Mouse (Mus musculus) limb, embryonic 14.5 days (tissue): ENCODE results near the gene Prpf4. TPM values are rescaled to one million over a fixed set of nuclear protein-coding genes. Genes with fewer than 3 reads are reported as not detected.
A peak's percentile ranks its signal among the peaks of the same experiment; 100 is the strongest.

Source experiments
- ATAC-seq: fragments of 200-750 bp; cut with Nextera tagmentation; 2 replicates; pipeline ENCODE4 v1.8.0; 2017; ENCODE audit warnings: low read depth, moderate number of reproducible peaks, moderate TSS enrichment; ENCODE audit not compliant: low FRiP score
- DNase-seq: peaks from one replicate; pipeline ENCODE4 v3.0.0-alpha.2; 2015; ENCODE audit warnings: low spot score
- H3K27ac ChIP-seq: fragments of 300-500 bp; sonication (generic); replicated peaks from 2 replicates; pipeline ENCODE4 v1.5.1; 2014; ENCODE audit warnings: low read depth, mild to moderate bottlenecking, low read length, moderate library complexity, mixed read lengths
- H3K27me3 ChIP-seq: fragments of 300-500 bp; sonication (generic); 2 replicates; pipeline ENCODE4 v1.6.1; 2014; ENCODE audit warnings: low read length, mixed read lengths; ENCODE audit not compliant: control insufficient read depth, insufficient read depth
- H3K36me3 ChIP-seq: fragments of 300-500 bp; sonication (generic); 2 replicates; pipeline ENCODE4 v1.6.1; 2014; ENCODE audit warnings: mild to moderate bottlenecking, low read length, moderate library complexity, mixed read lengths; ENCODE audit not compliant: control insufficient read depth, insufficient read depth
- H3K4me1 ChIP-seq: fragments of 300-500 bp; sonication (generic); 2 replicates; pipeline ENCODE4 v1.6.1; 2014; ENCODE audit warnings: antibody characterized with exemption, low read length, mixed read lengths; ENCODE audit not compliant: control insufficient read depth, insufficient read depth
- H3K4me2 ChIP-seq: fragments of 300-500 bp; sonication (generic); replicated peaks from 2 replicates; pipeline ENCODE4 v1.6.1; 2014; ENCODE audit warnings: low read depth, mild to moderate bottlenecking, low read length, moderate library complexity; ENCODE audit not compliant: severe bottlenecking
- H3K4me3 ChIP-seq: fragments of 300-500 bp; sonication (generic); replicated peaks from 2 replicates; pipeline ENCODE4 v1.5.1; 2014; ENCODE audit warnings: low read length
- H3K9ac ChIP-seq: fragments of 300-500 bp; sonication (generic); 2 replicates; pipeline ENCODE4 v1.6.1; 2014; ENCODE audit warnings: mild to moderate bottlenecking, low read depth, low read length, moderate library complexity; ENCODE audit not compliant: severe bottlenecking
- H3K9me3 ChIP-seq: fragments of 300-500 bp; sonication (generic); 2 replicates; pipeline ENCODE4 v1.6.1; 2016; ENCODE audit warnings: low read length; ENCODE audit not compliant: control insufficient read depth
- POLR2A ChIP-seq: fragments of 200-500 bp; IDR thresholded peaks from 2 replicates; pipeline ENCODE4 v1.8.0; 2012; ENCODE audit warnings: inconsistent platforms, mild to moderate bottlenecking, moderate library complexity, borderline replicate concordance; ENCODE audit not compliant: insufficient read depth, insufficient read length; ENCODE audit errors: extremely low read depth
- WGBS: fragments of 180-500 bp; shearing (Covaris S2); extraction: QIAGEN DNeasy Blood & Tissue Kit; methylation state at CpG from one replicate; pipeline ENCODE4 v1.1.7; 2014; 5-methylcytosine and 5-hydroxymethylcytosine counted together
- polyA plus RNA-seq, 2 experiments: library from polyadenylated mRNA; depleted of rRNA in 1 of 2; stranded (reverse) in 1 of 2; unstranded in 1 of 2; fragments of >200 nt; fragmentation: Nextera tagmentation in 1 of 2; extraction: Ambion mirVana in 1 of 2; gene quantifications; 2 replicates each; pipeline versions ENCODE4 v1.2.1 to v1.2.3; 2012 to 2014

The Prpf4 gene
- polyA plus RNA-seq, 2 experiments, result 20.8 to 27.4 TPM

- no peaks in the 10 kb centered on the region for H3K9me3 ChIP-seq
- H3K4me1 ChIP-seq, result no peaks in the 10 kb centered on the region
- DNase-seq (peak; percentile 37), ATAC-seq (0 out of 2 replicates have a peak, but pooled peaks have one; percentile 65)
- no peaks in the 10 kb centered on the region for H3K36me3 ChIP-seq
- 55% methylated on average over 5 of the region's 5 CpGs for WGBS
- TF ChIP-seq POLR2A, result no peak
- H3K4me2 ChIP-seq, result no peak overlapping the region
- H3K27ac ChIP-seq, result no peak overlapping the region
- no peak overlapping the region for H3K9ac ChIP-seq
- no peak overlapping the region for H3K4me3 ChIP-seq
- no peaks in the 10 kb centered on the region for H3K27me3 ChIP-seq
Observed at GRCm38 (mm10) chr4:62454995-62455394, 46.4 kb downstream of the Prpf4 start.

- 43% methylated on average over 3 of the region's 3 CpGs for WGBS
- Histone ChIP-seq H3K9me3 (no peaks in the 10 kb centered on the region), H3K9ac (no peak overlapping the region), H3K4me1 (no peaks in the 10 kb centered on the region), H3K27me3 (no peaks in the 10 kb centered on the region), H3K4me2 (no peak overlapping the region), H3K27ac (no peak overlapping the region), H3K4me3 (no peak overlapping the region), H3K36me3 (no peaks in the 10 kb centered on the region)
- DNase-seq (no peak), ATAC-seq (0 out of 2 replicates have a peak, but pooled peaks have one; percentile 26)
- TF ChIP-seq POLR2A, result no peak
Observed at GRCm38 (mm10) chr4:62459081-62459480, 50.5 kb downstream of the Prpf4 start.

DNA sequence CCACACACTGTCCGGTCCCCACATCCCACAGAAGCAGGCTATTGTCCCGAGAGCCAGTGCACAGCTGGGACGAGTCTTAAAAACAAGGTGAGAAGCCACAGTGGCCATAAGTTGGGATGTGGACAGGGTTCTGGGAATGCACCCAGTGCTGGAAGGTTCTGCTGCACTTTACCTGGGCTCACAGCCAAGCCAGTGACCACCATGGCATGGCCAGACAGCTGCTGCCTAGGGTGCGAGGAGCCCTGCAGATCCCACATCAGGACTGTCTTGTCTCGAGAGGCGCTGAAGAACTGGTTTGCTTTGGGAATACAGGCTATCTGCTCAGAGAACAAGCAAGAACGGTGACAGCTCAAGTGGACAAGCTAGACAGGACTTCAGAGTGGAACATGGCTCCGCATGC lies 51.8 kb downstream of the Prpf4 start:
- DNase-seq (no peak), ATAC-seq (no peak)
- Histone ChIP-seq H3K9me3 (no peaks in the 10 kb centered on the region), H3K9ac (no peak overlapping the region), H3K36me3 (no peaks in the 10 kb centered on the region), H3K27me3 (no peaks in the 10 kb centered on the region), H3K27ac (no peak overlapping the region), H3K4me1 (no peaks in the 10 kb centered on the region), H3K4me3 (no peak overlapping the region), H3K4me2 (no peak overlapping the region)
- WGBS, result 91% methylated on average over 8 of the region's 8 CpGs
- TF ChIP-seq POLR2A, result no peak

GRCm38 (mm10) chr4:62463124-62463523 lies 54.5 kb downstream of the Prpf4 start:
- no peak overlapping the region for H3K27ac ChIP-seq
- no peak for TF ChIP-seq POLR2A
- H3K9ac ChIP-seq, result no peak overlapping the region
- no peak overlapping the region for H3K4me2 ChIP-seq
- H3K4me1 ChIP-seq, result no peaks in the 10 kb centered on the region
- no peak for ATAC-seq
- no peak overlapping the region for H3K4me3 ChIP-seq
- 87% methylated on average over 2 of the region's 2 CpGs for WGBS
- H3K36me3 ChIP-seq, result no peaks in the 10 kb centered on the region
- H3K27me3 ChIP-seq, result no peaks in the 10 kb centered on the region
- H3K9me3 ChIP-seq, result no peaks in the 10 kb centered on the region
- no peak for DNase-seq

DNA sequence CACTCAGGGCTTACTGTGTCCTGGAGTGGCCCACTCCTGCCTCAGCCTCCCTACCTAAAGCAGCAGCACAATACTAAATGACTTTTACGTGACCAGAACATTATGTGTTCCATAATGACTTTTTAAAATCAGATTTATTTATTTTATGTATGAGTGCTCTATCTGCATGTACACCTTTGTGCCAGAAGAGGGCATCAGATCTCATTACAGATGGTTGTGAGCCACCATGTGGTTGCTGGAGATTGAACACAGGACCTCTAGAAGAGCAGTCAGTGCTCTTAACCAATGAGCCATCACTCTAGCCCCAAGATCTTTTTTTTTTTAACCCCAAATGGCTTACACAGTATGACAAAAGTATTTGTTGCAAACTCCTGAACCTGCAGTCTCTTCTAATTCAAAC lies 59.6 kb downstream of the Prpf4 start:
- TF ChIP-seq POLR2A, result no peak
- no peak for DNase-seq
- Histone ChIP-seq H3K9ac (no peak overlapping the region), H3K4me2 (no peak overlapping the region), H3K27ac (no peak overlapping the region), H3K9me3 (no peaks in the 10 kb centered on the region), H3K4me1 (no peaks in the 10 kb centered on the region), H3K4me3 (no peak overlapping the region), H3K36me3 (no peaks in the 10 kb centered on the region), H3K27me3 (no peaks in the 10 kb centered on the region)
- ATAC-seq, result no peak
- WGBS, result 86% methylated on average over 1 of the region's 1 CpGs

- peak; percentile 74 for DNase-seq
- Histone ChIP-seq H3K9me3 (no peaks in the 10 kb centered on the region), H3K4me2 (peak within 1 kb of the TSS; percentile 63), H3K36me3 (no peaks in the 10 kb centered on the region), H3K27me3 (no peaks in the 10 kb centered on the region), H3K27ac (no peak within 1 kb of the TSS), H3K9ac (peak within 1 kb of the TSS; percentile 55), H3K4me3 (peak within 1 kb of the TSS; percentile 51), H3K4me1 (no peaks in the 10 kb centered on the region)
- TF ChIP-seq POLR2A, result no peak
- ATAC-seq, result peak; percentile 93
- WGBS, result under 1% methylated on average over 30 of the region's 30 CpGs
Observed at GRCm38 (mm10) chr4:62470598-62471051, 62.0 kb downstream of the Prpf4 start, which contains the start of gene Wdr31. Wdr31 (minus strand) TSS chr4:62470896.
